Mouse (Mus musculus): ENCODE data around the gene Isy1.

DNA sequence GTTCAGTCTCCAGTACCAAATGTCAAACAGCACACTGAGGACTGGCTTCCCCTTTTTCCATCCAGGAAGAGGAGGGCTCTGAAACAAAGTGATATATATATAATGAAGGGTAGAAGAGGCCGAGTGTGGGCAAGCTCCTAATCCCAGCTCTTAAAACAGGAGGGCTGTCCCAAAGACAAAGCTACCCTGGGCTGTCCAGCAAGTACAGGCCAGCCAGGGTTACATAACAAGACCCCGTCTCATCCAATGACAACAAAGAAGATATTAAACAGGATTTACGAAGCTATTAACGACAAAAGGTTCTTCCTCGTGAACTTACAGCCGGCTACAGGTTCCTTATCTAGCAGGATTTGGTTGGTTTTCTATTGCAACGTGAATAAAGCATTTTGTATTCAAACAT is 33.7 kb downstream of the Isy1 start:
- no peak for TF ChIP-seq CTCF (IDR thresholded peaks at IDR 0.05; ENCODE audit: low read depth)
- TF ChIP-seq EP300 (IDR thresholded peaks at IDR 0.05; ENCODE audit: low read depth) = no peak

Data from liver, postnatal 0 days (tissue).